Mouse (Mus musculus): ENCODE data around the gene Mast4. TPM values are rescaled to one million over a fixed set of nuclear protein-coding genes. Genes with fewer than 3 reads are reported as not detected.

Mast4 gene
- polyA plus RNA-seq, 1 experiment from 2014 or later = 2.5 TPM

DNA sequence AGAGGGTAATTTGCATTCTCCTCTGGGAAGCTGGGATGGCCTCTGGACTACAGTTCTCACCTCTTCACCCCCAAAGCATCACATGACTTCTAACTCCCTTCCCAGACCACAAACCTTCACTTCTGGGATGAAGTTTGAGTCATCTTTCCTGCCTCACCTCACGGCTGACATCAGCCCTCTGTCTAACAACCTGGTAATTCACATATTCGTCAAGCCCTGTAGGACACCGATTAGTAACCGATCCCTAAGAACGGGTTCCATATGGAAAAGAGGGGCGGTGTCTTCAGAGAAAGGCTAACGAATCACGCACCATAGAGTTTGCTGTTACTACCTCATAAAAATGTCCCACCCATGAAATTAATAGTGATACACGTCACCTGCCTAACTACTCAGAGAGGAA is 6.5 kb downstream of the Mast4 start:
- no peaks in the 10 kb centered on the region for H3K36me3 ChIP-seq (ENCODE audit: control insufficient read depth, insufficient read depth)
- ATAC-seq (ENCODE audit: low read depth) = no peak
- no peak overlapping the region for H3K4me2 ChIP-seq (ENCODE audit: low read depth, low read length)

DNA sequence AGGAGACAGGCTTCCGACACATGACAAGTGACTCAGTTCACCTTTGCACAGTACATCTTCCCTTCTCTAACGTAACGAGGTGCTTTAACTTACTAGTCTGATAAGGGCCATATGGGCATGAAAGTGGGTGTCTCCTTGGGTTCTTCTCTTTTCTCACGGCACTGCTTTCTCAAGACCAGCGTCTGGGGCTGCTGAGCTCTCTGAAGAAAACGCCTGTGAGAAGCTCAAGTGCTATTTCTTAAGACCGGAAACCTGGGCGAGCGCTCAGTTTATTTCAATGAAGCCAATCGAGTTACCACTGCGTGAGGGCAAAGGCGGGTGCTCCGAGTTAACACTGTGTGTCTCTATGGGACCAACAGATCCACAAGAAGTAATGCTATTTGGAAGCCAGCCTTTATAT is 8.1 kb downstream of the Mast4 start:
- no peaks in the 10 kb centered on the region for H3K9me3 ChIP-seq (replicated peaks; ENCODE audit: control insufficient read depth, low read length)
- H3K4me1 ChIP-seq (ENCODE audit: control insufficient read depth, low read depth, low read length) = no peaks in the 10 kb centered on the region
- no peak overlapping the region for H3K27ac ChIP-seq (ENCODE audit: low read length)
- no peaks in the 10 kb centered on the region for H3K36me3 ChIP-seq (ENCODE audit: control insufficient read depth, insufficient read depth)
- no peak overlapping the region for H3K4me3 ChIP-seq (ENCODE audit: low read depth, low read length)
- no peak for ATAC-seq (ENCODE audit: low read depth)
- no peaks in the 10 kb centered on the region for H3K27me3 ChIP-seq (ENCODE audit: control insufficient read depth, insufficient read depth, low read depth, low read length)
- H3K4me2 ChIP-seq (ENCODE audit: low read depth, low read length) = no peak overlapping the region
- H3K9ac ChIP-seq (ENCODE audit: low read depth, low read length) = no peak overlapping the region
- 65% methylated on average over 13 of the region's 13 CpGs for WGBS (ENCODE audit: insufficient replicate concordance)

More for the DNA sequence above, 6.5 kb downstream of the Mast4 start:
- no peaks in the 10 kb centered on the region for H3K4me1 ChIP-seq (ENCODE audit: control insufficient read depth, low read depth, low read length)
- 66% methylated on average over 9 of the region's 9 CpGs for WGBS (ENCODE audit: insufficient replicate concordance)
- no peak overlapping the region for H3K27ac ChIP-seq (ENCODE audit: low read length)
- H3K9ac ChIP-seq (ENCODE audit: low read depth, low read length) = no peak overlapping the region
- H3K27me3 ChIP-seq (ENCODE audit: control insufficient read depth, insufficient read depth, low read depth, low read length) = peaks cover 15% of the 10 kb centered on the region
- H3K9me3 ChIP-seq (replicated peaks; ENCODE audit: control insufficient read depth, low read length) = no peaks in the 10 kb centered on the region
- no peak overlapping the region for H3K4me3 ChIP-seq (ENCODE audit: low read depth, low read length)

DNA sequence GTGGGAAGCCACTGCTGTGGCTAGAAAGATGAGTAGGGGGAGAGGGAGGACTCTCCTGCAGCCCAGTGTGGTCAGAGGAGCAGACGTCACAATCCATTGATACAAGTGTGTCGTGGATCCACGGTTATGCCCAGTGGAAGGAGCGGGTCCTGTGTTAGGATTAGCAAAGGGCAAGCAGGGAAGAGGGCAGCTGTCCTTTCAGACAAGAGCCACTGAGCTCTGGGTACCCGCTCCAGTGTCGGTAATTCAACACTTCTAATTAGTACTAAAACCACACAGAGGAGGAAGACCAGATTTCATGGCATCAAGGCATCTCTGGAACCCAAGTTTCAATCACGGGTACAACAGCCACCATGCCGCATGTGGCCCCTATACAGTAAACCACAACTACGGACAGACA is 14.4 kb downstream of the Mast4 start:
- ATAC-seq (ENCODE audit: low read depth) = no peak
- no peaks in the 10 kb centered on the region for H3K27me3 ChIP-seq (ENCODE audit: control insufficient read depth, insufficient read depth, low read depth, low read length)
- no peaks in the 10 kb centered on the region for H3K9me3 ChIP-seq (replicated peaks; ENCODE audit: control insufficient read depth, low read length)
- no peak overlapping the region for H3K9ac ChIP-seq (ENCODE audit: low read depth, low read length)
- no peak overlapping the region for H3K27ac ChIP-seq (ENCODE audit: low read length)
- no peak overlapping the region for H3K4me2 ChIP-seq (ENCODE audit: low read depth, low read length)
- H3K36me3 ChIP-seq (ENCODE audit: control insufficient read depth, insufficient read depth) = no peaks in the 10 kb centered on the region
- H3K4me1 ChIP-seq (ENCODE audit: control insufficient read depth, low read depth, low read length) = no peaks in the 10 kb centered on the region
- WGBS (ENCODE audit: insufficient replicate concordance) = 65% methylated on average over 9 of the region's 9 CpGs
- no peak overlapping the region for H3K4me3 ChIP-seq (ENCODE audit: low read depth, low read length)

DNA sequence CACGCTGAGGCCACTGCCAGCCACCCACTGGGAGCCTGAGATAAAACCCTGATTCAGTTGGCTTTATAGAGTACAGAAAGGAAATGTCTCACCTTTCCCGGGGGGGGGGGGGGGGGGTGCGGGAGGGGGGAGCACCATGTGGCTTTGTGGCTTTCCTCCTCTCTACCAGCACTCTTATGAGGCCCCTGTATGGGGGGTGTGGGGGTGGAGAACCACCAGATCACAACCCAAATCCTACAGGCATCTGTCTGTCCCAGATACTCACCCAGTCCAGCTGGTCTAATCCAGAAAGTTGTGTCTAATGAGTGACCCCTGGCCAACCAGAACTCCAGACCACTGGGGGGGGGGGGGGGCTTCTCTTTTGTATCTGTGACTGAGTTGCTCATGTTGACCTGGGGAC is 15.0 kb downstream of the Mast4 start:
- no peak overlapping the region for H3K4me2 ChIP-seq (ENCODE audit: low read depth, low read length)
- H3K36me3 ChIP-seq (ENCODE audit: control insufficient read depth, insufficient read depth) = no peaks in the 10 kb centered on the region
- ATAC-seq (ENCODE audit: low read depth) = no peak
- no peaks in the 10 kb centered on the region for H3K9me3 ChIP-seq (replicated peaks; ENCODE audit: control insufficient read depth, low read length)
- H3K4me1 ChIP-seq (ENCODE audit: control insufficient read depth, low read depth, low read length) = no peaks in the 10 kb centered on the region
- WGBS (ENCODE audit: insufficient replicate concordance) = 2% methylated on average over 2 of the region's 3 CpGs
- H3K9ac ChIP-seq (ENCODE audit: low read depth, low read length) = no peak overlapping the region
- no peak overlapping the region for H3K4me3 ChIP-seq (ENCODE audit: low read depth, low read length)
- no peaks in the 10 kb centered on the region for H3K27me3 ChIP-seq (ENCODE audit: control insufficient read depth, insufficient read depth, low read depth, low read length)
- H3K27ac ChIP-seq (ENCODE audit: low read length) = no peak overlapping the region

DNA sequence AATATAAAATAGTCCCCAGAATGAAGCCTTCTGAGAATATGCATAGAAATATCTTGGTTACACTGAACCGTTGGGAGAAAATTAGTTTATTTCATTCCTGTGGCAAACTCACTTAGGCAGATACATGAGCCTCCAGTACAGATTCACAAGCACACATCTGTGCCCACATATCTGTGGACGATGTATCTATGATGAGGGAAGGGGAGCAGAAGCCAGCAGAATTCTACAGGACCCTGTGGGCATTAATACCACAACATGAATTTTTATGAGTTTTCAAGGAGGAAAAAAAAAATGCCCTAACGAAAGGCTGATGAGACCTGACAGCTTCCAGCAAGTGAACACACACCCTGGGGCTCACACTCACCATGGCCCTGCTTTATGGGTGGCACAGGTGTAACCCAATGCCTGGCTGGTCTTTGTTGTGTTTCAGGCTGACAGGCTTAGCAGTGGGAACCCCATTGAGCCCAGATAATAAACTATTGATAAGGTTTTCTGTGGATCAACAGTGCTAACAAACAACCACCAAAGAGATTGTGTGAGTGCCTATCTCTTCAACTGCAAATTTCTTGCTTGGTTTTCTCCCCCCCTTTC is 17.4 kb downstream of the Mast4 start:
- Histone ChIP-seq H3K9me3 (replicated peaks; ENCODE audit: control insufficient read depth, low read length) (no peaks in the 10 kb centered on the region), H3K27me3 (ENCODE audit: control insufficient read depth, insufficient read depth, low read depth, low read length) (no peaks in the 10 kb centered on the region), H3K27ac (ENCODE audit: low read length) (no peak overlapping the region), H3K9ac (ENCODE audit: low read depth, low read length) (no peak overlapping the region), H3K4me2 (ENCODE audit: low read depth, low read length) (no peak overlapping the region), H3K36me3 (ENCODE audit: control insufficient read depth, insufficient read depth) (no peaks in the 10 kb centered on the region), H3K4me3 (ENCODE audit: low read depth, low read length) (no peak overlapping the region), H3K4me1 (ENCODE audit: control insufficient read depth, low read depth, low read length) (no peaks in the 10 kb centered on the region)
- no peak for ATAC-seq (ENCODE audit: low read depth)
- 60% methylated on average over 3 of the region's 3 CpGs for WGBS (ENCODE audit: insufficient replicate concordance)

DNA sequence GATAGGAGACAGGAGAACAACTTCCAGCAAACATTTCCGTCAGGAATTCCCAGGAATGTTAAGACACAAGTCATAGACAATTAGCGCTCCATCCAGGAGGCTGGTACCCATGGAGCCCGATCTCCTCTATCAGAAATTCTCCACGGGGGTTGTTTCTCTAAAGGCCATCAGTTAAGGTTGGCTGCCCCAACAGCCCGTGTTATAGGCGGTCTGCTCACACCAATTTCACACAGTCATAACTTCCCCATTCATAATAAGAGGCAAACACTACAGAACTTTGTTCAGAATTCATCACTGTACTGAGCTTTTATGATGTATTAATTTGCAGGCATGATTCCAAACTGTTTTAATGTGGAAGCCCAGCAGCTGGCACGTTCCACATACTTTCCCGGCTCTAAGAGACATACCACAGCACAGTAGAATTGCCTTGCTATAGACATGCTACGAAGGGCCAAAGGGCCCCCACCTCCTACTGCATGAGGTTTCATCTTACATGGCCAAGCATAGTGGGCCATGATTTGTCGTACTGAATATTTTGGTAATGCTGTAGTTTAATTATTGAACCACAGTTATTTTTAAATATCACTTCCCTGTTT is 19.1 kb downstream of the Mast4 start:
- H3K4me2 ChIP-seq (ENCODE audit: low read depth, low read length) = no peak overlapping the region
- no peak overlapping the region for H3K4me3 ChIP-seq (ENCODE audit: low read depth, low read length)
- 56% methylated on average over 10 of the region's 10 CpGs for WGBS (ENCODE audit: insufficient replicate concordance)
- H3K9me3 ChIP-seq (replicated peaks; ENCODE audit: control insufficient read depth, low read length) = no peaks in the 10 kb centered on the region
- no peaks in the 10 kb centered on the region for H3K36me3 ChIP-seq (ENCODE audit: control insufficient read depth, insufficient read depth)
- H3K9ac ChIP-seq (ENCODE audit: low read depth, low read length) = no peak overlapping the region
- no peak overlapping the region for H3K27ac ChIP-seq (ENCODE audit: low read length)
- ATAC-seq (ENCODE audit: low read depth) = no peak
- H3K4me1 ChIP-seq (ENCODE audit: control insufficient read depth, low read depth, low read length) = no peaks in the 10 kb centered on the region
- no peaks in the 10 kb centered on the region for H3K27me3 ChIP-seq (ENCODE audit: control insufficient read depth, insufficient read depth, low read depth, low read length)

DNA sequence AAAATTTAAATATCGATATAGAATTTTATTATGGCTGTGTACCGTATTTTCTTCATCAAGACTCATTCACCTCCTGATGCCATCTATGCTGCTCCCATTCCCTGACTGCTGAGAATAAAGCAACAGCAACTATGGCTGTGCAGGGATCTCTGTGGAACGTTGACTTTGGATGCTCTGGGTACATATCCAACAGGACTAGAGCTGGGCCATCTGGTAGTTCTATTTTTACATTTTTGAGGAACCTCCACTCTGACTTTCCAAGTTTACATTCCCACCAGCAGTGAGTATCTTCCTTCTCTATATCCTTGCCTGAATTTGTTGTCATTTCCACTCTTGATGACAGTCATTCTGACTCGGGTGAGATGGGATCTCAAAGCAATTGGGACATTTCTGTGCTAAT is 26.0 kb downstream of the Mast4 start:
- H3K27ac ChIP-seq (ENCODE audit: low read length) = no peak overlapping the region
- no peaks in the 10 kb centered on the region for H3K9me3 ChIP-seq (replicated peaks; ENCODE audit: control insufficient read depth, low read length)
- no peak overlapping the region for H3K4me3 ChIP-seq (ENCODE audit: low read depth, low read length)
- H3K36me3 ChIP-seq (ENCODE audit: control insufficient read depth, insufficient read depth) = no peaks in the 10 kb centered on the region
- no peak overlapping the region for H3K4me2 ChIP-seq (ENCODE audit: low read depth, low read length)
- WGBS (ENCODE audit: insufficient replicate concordance) = 67% methylated on average over 4 of the region's 4 CpGs
- no peaks in the 10 kb centered on the region for H3K4me1 ChIP-seq (ENCODE audit: control insufficient read depth, low read depth, low read length)
- ATAC-seq (ENCODE audit: low read depth) = no peak
- no peak overlapping the region for H3K9ac ChIP-seq (ENCODE audit: low read depth, low read length)
- H3K27me3 ChIP-seq (ENCODE audit: control insufficient read depth, insufficient read depth, low read depth, low read length) = no peaks in the 10 kb centered on the region

DNA sequence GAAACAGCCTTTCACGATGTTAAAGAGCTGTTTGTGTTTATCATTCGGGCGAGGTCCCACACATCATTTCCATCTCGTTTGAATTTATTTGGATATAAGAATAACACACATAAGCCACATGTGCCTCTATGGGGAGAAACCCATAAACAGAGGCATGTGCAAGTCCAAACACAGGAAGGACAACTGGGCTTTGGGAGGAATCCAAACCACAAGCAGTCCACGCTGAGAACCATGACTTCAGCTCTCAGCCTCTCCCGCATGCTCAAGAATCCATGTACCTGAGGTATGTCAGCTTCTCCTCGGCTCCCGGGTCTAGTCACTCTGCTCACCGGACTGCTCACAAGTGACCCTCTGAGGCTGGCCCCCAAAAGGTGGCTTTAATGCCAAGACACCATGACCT is 30.5 kb downstream of the Mast4 start:
- Histone ChIP-seq H3K27ac (ENCODE audit: low read length) (no peak overlapping the region), H3K4me1 (ENCODE audit: control insufficient read depth, low read depth, low read length) (no peaks in the 10 kb centered on the region), H3K4me3 (ENCODE audit: low read depth, low read length) (no peak overlapping the region), H3K9ac (ENCODE audit: low read depth, low read length) (no peak overlapping the region), H3K36me3 (ENCODE audit: control insufficient read depth, insufficient read depth) (no peaks in the 10 kb centered on the region), H3K9me3 (replicated peaks; ENCODE audit: control insufficient read depth, low read length) (no peaks in the 10 kb centered on the region), H3K27me3 (ENCODE audit: control insufficient read depth, insufficient read depth, low read depth, low read length) (no peaks in the 10 kb centered on the region), H3K4me2 (ENCODE audit: low read depth, low read length) (no peak overlapping the region)
- ATAC-seq (ENCODE audit: low read depth) = no peak
- 68% methylated on average over 9 of the region's 9 CpGs for WGBS (ENCODE audit: insufficient replicate concordance)

DNA sequence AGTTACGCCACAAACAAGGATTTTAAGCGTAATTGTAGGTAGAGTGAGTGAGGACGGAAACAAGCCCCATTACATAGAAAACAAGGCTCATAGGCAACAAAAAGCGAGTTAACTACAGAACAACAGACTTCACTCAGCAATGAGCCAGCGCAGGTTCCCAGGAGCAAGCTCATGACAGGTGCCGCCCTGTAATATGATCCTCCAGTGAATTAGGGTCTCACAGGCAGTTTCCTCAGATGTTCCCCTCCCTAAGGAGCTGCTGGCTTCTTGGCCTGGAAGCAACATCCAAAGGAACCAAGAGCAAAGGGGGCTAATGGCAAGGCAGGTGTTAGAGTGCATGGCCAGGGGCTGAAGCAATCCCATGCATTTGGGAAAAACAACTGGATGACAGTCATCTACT is 31.8 kb downstream of the Mast4 start:
- no peaks in the 10 kb centered on the region for H3K9me3 ChIP-seq (replicated peaks; ENCODE audit: control insufficient read depth, low read length)
- H3K4me2 ChIP-seq (ENCODE audit: low read depth, low read length) = no peak overlapping the region
- no peak overlapping the region for H3K9ac ChIP-seq (ENCODE audit: low read depth, low read length)
- no peak overlapping the region for H3K4me3 ChIP-seq (ENCODE audit: low read depth, low read length)
- H3K4me1 ChIP-seq (ENCODE audit: control insufficient read depth, low read depth, low read length) = no peaks in the 10 kb centered on the region
- WGBS (ENCODE audit: insufficient replicate concordance) = 61% methylated on average over 6 of the region's 6 CpGs
- no peaks in the 10 kb centered on the region for H3K27me3 ChIP-seq (ENCODE audit: control insufficient read depth, insufficient read depth, low read depth, low read length)
- H3K36me3 ChIP-seq (ENCODE audit: control insufficient read depth, insufficient read depth) = no peaks in the 10 kb centered on the region
- no peak for ATAC-seq (ENCODE audit: low read depth)
- no peak overlapping the region for H3K27ac ChIP-seq (ENCODE audit: low read length)
